Mouse (Mus musculus): Measurements from ENCODE around the gene Pms2. TPM values are rescaled to one million over a fixed set of nuclear protein-coding genes. Genes with fewer than 3 reads are reported as not detected.

The Pms2 gene
- polyA plus RNA-seq, 1 experiment = 10.1 TPM

GRCm38 (mm10) chr5:143924781-143925452 lies 15.2 kb downstream of the Pms2 start:
- no peak for TF ChIP-seq CTCF (IDR thresholded peaks at IDR 0.05; ENCODE audit: control insufficient read depth, insufficient read depth, low read length)
- no peak for TF ChIP-seq POLR2A (IDR thresholded peaks at IDR 0.05; ENCODE audit: borderline replicate concordance, control insufficient read depth, low read depth, low read length)
- 74% methylated on average over 6 of the region's 6 CpGs for WGBS
- H3K4me1 ChIP-seq (ENCODE audit: control insufficient read depth, insufficient read depth, low read length) = no peaks in the 10 kb centered on the region; the same call in 1 of the 2 replicates
- H3K27ac ChIP-seq (ENCODE audit: control insufficient read depth, insufficient read depth, low read depth, low read length, poor library complexity) = no peak overlapping the region
- no peak overlapping the region for H3K4me3 ChIP-seq (replicated peaks; ENCODE audit: control insufficient read depth, low read depth, low read length)

GRCm38 (mm10) chr5:143927875-143928274 lies 18.1 kb downstream of the Pms2 start, which contains the start of gene Gm42421:
Gene Gm42421 (plus strand): TSS chr5:143928175.
- H3K4me1 ChIP-seq (ENCODE audit: control insufficient read depth, insufficient read depth, low read length) = no peaks in the 10 kb centered on the region; the same call in 1 of the 2 replicates
- H3K27ac ChIP-seq (ENCODE audit: control insufficient read depth, insufficient read depth, low read depth, low read length, poor library complexity) = no peak within 1 kb of the TSS
- no peak within 1 kb of the TSS for H3K4me3 ChIP-seq (replicated peaks; ENCODE audit: control insufficient read depth, low read depth, low read length)
- WGBS = 93% methylated on average over 8 of the region's 8 CpGs
- TF ChIP-seq POLR2A (IDR thresholded peaks at IDR 0.05; ENCODE audit: borderline replicate concordance, control insufficient read depth, low read depth, low read length) = no peak
- TF ChIP-seq CTCF (IDR thresholded peaks at IDR 0.05; ENCODE audit: control insufficient read depth, insufficient read depth, low read length) = no peak

GRCm38 (mm10) chr5:143929291-143929690 lies 19.5 kb downstream of the Pms2 start:
- Histone ChIP-seq H3K4me3 (replicated peaks; ENCODE audit: control insufficient read depth, low read depth, low read length) (no peak overlapping the region), H3K4me1 (ENCODE audit: control insufficient read depth, insufficient read depth, low read length) (no peaks in the 10 kb centered on the region; the same call in 1 of the 2 replicates), H3K27ac (ENCODE audit: control insufficient read depth, insufficient read depth, low read depth, low read length, poor library complexity) (no peak overlapping the region)
- 92% methylated on average over 4 of the region's 4 CpGs for WGBS
- TF ChIP-seq POLR2A (IDR thresholded peaks at IDR 0.05; ENCODE audit: borderline replicate concordance, control insufficient read depth, low read depth, low read length) (no peak), CTCF (IDR thresholded peaks at IDR 0.05; ENCODE audit: control insufficient read depth, insufficient read depth, low read length) (no peak)

GRCm38 (mm10) chr5:143930656-143931055 lies 20.9 kb downstream of the Pms2 start:
- TF ChIP-seq CTCF (IDR thresholded peaks at IDR 0.05; ENCODE audit: control insufficient read depth, insufficient read depth, low read length) = no peak
- no peak for TF ChIP-seq POLR2A (IDR thresholded peaks at IDR 0.05; ENCODE audit: borderline replicate concordance, control insufficient read depth, low read depth, low read length)
- Histone ChIP-seq H3K4me1 (ENCODE audit: control insufficient read depth, insufficient read depth, low read length) (no peaks in the 10 kb centered on the region), H3K4me3 (replicated peaks; ENCODE audit: control insufficient read depth, low read depth, low read length) (no peak overlapping the region), H3K27ac (ENCODE audit: control insufficient read depth, insufficient read depth, low read depth, low read length, poor library complexity) (no peak overlapping the region)
- WGBS = 94% methylated on average over 12 of the region's 12 CpGs

GRCm38 (mm10) chr5:143931863-143932580 lies 22.3 kb downstream of the Pms2 start:
- Histone ChIP-seq H3K4me3 (replicated peaks; ENCODE audit: control insufficient read depth, low read depth, low read length) (no peak overlapping the region), H3K4me1 (ENCODE audit: control insufficient read depth, insufficient read depth, low read length) (no peaks in the 10 kb centered on the region), H3K27ac (ENCODE audit: control insufficient read depth, insufficient read depth, low read depth, low read length, poor library complexity) (no peak overlapping the region)
- WGBS = 82% methylated on average over 6 of the region's 6 CpGs
- TF ChIP-seq CTCF (IDR thresholded peaks at IDR 0.05; ENCODE audit: control insufficient read depth, insufficient read depth, low read length) (no peak), POLR2A (IDR thresholded peaks at IDR 0.05; ENCODE audit: borderline replicate concordance, control insufficient read depth, low read depth, low read length) (no peak)

GRCm38 (mm10) chr5:143932831-143933230 lies 23.1 kb downstream of the Pms2 start, which contains the start of gene Rsph10b:
Gene Rsph10b (plus strand): TSS chr5:143933035.
- Histone ChIP-seq H3K27ac (ENCODE audit: control insufficient read depth, insufficient read depth, low read depth, low read length, poor library complexity) (no peak within 1 kb of the TSS), H3K4me1 (ENCODE audit: control insufficient read depth, insufficient read depth, low read length) (no peaks in the 10 kb centered on the region), H3K4me3 (replicated peaks; ENCODE audit: control insufficient read depth, low read depth, low read length) (no peak within 1 kb of the TSS)
- no peak for TF ChIP-seq CTCF (IDR thresholded peaks at IDR 0.05; ENCODE audit: control insufficient read depth, insufficient read depth, low read length)
- TF ChIP-seq POLR2A (IDR thresholded peaks at IDR 0.05; ENCODE audit: borderline replicate concordance, control insufficient read depth, low read depth, low read length) = no peak
- 67% methylated on average over 8 of the region's 8 CpGs for WGBS

GRCm38 (mm10) chr5:143933414-143933813 lies 23.6 kb downstream of the Pms2 start:
- no peak for TF ChIP-seq CTCF (IDR thresholded peaks at IDR 0.05; ENCODE audit: control insufficient read depth, insufficient read depth, low read length)
- TF ChIP-seq POLR2A (IDR thresholded peaks at IDR 0.05; ENCODE audit: borderline replicate concordance, control insufficient read depth, low read depth, low read length) = no peak
- H3K4me1 ChIP-seq (ENCODE audit: control insufficient read depth, insufficient read depth, low read length) = no peaks in the 10 kb centered on the region
- H3K4me3 ChIP-seq (replicated peaks; ENCODE audit: control insufficient read depth, low read depth, low read length) = no peak overlapping the region
- 91% methylated on average over 11 of the region's 11 CpGs for WGBS
- no peak overlapping the region for H3K27ac ChIP-seq (ENCODE audit: control insufficient read depth, insufficient read depth, low read depth, low read length, poor library complexity)

- TF ChIP-seq POLR2A (IDR thresholded peaks at IDR 0.05; ENCODE audit: borderline replicate concordance, control insufficient read depth, low read depth, low read length) (no peak), CTCF (IDR thresholded peaks at IDR 0.05; ENCODE audit: control insufficient read depth, insufficient read depth, low read length) (no peak)
- no peaks in the 10 kb centered on the region for H3K4me1 ChIP-seq (ENCODE audit: control insufficient read depth, insufficient read depth, low read length)
- WGBS = 87% methylated on average over 1 of the region's 1 CpGs
These were observed 24.1 kb downstream of the Pms2 start for GRCm38 (mm10) chr5:143933875-143934274.

More at GRCm38 (mm10) chr5:143933875-143934274, 24.1 kb downstream of the Pms2 start:
- Histone ChIP-seq H3K27ac (ENCODE audit: control insufficient read depth, insufficient read depth, low read depth, low read length, poor library complexity) (no peak overlapping the region), H3K4me3 (replicated peaks; ENCODE audit: control insufficient read depth, low read depth, low read length) (no peak overlapping the region)

Measured in bone marrow, adult 2 months (tissue).